9 mouse cellular contexts compared by ENCODE assay signal in the genomic region with DNA sequence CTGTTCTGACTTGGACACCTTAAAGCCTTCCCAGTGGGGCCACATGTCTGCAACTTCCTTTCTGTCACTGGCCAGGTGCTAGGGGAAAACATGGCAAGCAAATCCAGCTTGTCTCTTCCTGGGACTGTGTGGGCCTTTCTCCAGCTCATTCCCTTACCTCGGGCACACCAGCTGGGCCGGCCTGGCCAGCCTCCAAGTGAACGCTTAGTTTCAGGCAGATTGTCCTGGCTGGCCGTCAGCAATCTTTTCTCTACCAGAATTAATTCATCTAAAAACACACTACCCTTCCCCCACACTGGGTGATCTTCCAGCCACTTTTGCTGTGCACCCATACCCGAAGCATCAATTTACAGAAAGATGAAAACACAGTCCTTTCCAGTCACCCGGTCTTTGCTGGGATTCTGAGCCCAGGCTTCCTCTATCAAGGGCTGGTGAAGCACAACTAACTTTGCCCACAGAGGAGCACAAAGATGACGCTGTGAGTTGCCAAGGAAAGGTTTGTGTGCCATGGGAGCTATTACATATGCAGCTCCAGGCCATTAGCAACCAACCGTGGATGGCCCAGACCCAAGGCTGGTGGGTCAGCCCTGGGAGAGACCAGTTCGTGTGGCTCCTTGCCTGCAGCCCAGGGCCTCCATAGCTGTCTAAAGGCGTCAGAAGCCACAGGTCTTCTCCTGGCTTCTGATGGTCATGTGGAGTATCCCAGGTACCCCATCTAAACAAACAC.
DNase-seq lines count a peak whose midpoint lies in the region; ATAC-seq and TF ChIP-seq lines count a peak whose summit lies in the region.
"Had no signal": no experiment of that assay in that cellular context is flagged by ENCODE, and none has a peak within 500 bp of the region (broad histone marks: within the 10 kb centered on the region; RNA-seq: fewer than 3 reads in every experiment).

No protein-coding gene starts in this region.

- no peaks in the 10 kb centered on the region for H3K36me3 ChIP-seq in lung, embryonic 14.5 days (ENCODE audit: insufficient read depth)
- H3K36me3 ChIP-seq in limb, embryonic 14.5 days (ENCODE audit: control insufficient read depth, insufficient read depth, low read length): no peaks in the 10 kb centered on the region
- H3K36me3 ChIP-seq: G1E had no signal

- peak; percentile 79 for DNase-seq in lung, embryonic 14.5 days
- DNase-seq in lung, adult 2 months: no peak
- peak; percentile 97 for DNase-seq in brain, embryonic 14.5 days (ENCODE audit: low read depth)
- DNase-seq in frontal cortex, postnatal 10 days (ENCODE audit: low spot score in 2 of 2): peak; percentile 76 to 82
- peak; percentile 84 for DNase-seq in kidney, postnatal 10 days
- peak; percentile 42 for DNase-seq in limb, embryonic 14.5 days (ENCODE audit: low spot score)
- peak; percentile 82 for DNase-seq in right cerebral cortex, postnatal 25 days
- no peak for DNase-seq in spleen, adult 12 weeks (ENCODE audit: low spot score)

- H3K4me2 ChIP-seq in lung, embryonic 14.5 days: no peak overlapping the region
- no peak overlapping the region for H3K4me2 ChIP-seq in limb, embryonic 14.5 days (replicated peaks; ENCODE audit: low read depth, low read length, severe bottlenecking)

- no peak overlapping the region for H3K9ac ChIP-seq in lung, embryonic 14.5 days
- 0 out of 2 replicates have a peak overlapping the region, but pooled peaks have one; percentile 12 for H3K9ac ChIP-seq in limb, embryonic 14.5 days (ENCODE audit: low read depth, low read length, severe bottlenecking)

- WGBS in lung, embryonic 14.5 days: 44% methylated on average over 10 of the region's 10 CpGs
- 58% methylated on average over 10 of the region's 10 CpGs for WGBS in lung, adult 2 months
- 51% methylated on average over 10 of the region's 10 CpGs for WGBS in limb, embryonic 14.5 days

- H3K4me1 ChIP-seq in lung, embryonic 14.5 days (ENCODE audit: insufficient read depth): peaks cover 7% of the 10 kb centered on the region; the same call in 1 of the 2 replicates
- H3K4me1 ChIP-seq in lung, adult 2 months (ENCODE audit: control insufficient read depth, insufficient read depth, low read length): no peaks in the 10 kb centered on the region
- H3K4me1 ChIP-seq in limb, embryonic 14.5 days (ENCODE audit: control insufficient read depth, insufficient read depth, low read length): peaks cover 21% of the 10 kb centered on the region

- TF ChIP-seq POLR2A in lung, adult 2 months (IDR thresholded peaks at IDR 0.05; ENCODE audit: borderline replicate concordance, extremely low read depth, low read depth, low read length): no peak
- TF ChIP-seq POLR2A in brain, embryonic 14.5 days (IDR thresholded peaks at IDR 0.05; ENCODE audit: borderline replicate concordance, extremely low read depth, insufficient read depth, insufficient read length, poor library complexity, severe bottlenecking): no peak
- TF ChIP-seq POLR2A in limb, embryonic 14.5 days (IDR thresholded peaks at IDR 0.05; ENCODE audit: borderline replicate concordance, extremely low read depth, insufficient read depth, insufficient read length): no peak

- no peaks in the 10 kb centered on the region for H3K9me3 ChIP-seq in lung, embryonic 14.5 days (ENCODE audit: low read depth, low read length)
- H3K9me3 ChIP-seq in limb, embryonic 14.5 days (ENCODE audit: control insufficient read depth, low read length): no peaks in the 10 kb centered on the region
- H3K9me3 ChIP-seq: G1E had no signal

- ATAC-seq in lung, embryonic 14.5 days (ENCODE audit: insufficient read depth): peak; percentile 83
- ATAC-seq in limb, embryonic 14.5 days (ENCODE audit: low FRiP score, low read depth): peak; percentile 39; the same call in 1 of the 2 replicates

- no peak overlapping the region for H3K4me3 ChIP-seq in lung, embryonic 14.5 days (ENCODE audit: low read depth, low read length)
- H3K4me3 ChIP-seq in lung, adult 2 months (replicated peaks; ENCODE audit: extremely low read depth, low read depth, low read length): no peak overlapping the region
- no peak overlapping the region for H3K4me3 ChIP-seq in limb, embryonic 14.5 days (replicated peaks; ENCODE audit: low read length)

- no peak overlapping the region for H3K27ac ChIP-seq in lung, embryonic 14.5 days (ENCODE audit: low read depth)
- H3K27ac ChIP-seq in limb, embryonic 14.5 days (replicated peaks; ENCODE audit: low read depth, low read length): 0 out of 2 replicates have a peak overlapping the region, but pooled peaks have one; percentile 43

- TF ChIP-seq CTCF in lung, embryonic 14.5 days (IDR thresholded peaks at IDR 0.05; ENCODE audit: low read depth): no peak
- TF ChIP-seq CTCF in lung, adult 2 months (IDR thresholded peaks at IDR 0.05; ENCODE audit: insufficient read depth, low read length): no peak
- TF ChIP-seq CTCF in brain, embryonic 14.5 days (IDR thresholded peaks at IDR 0.05; ENCODE audit: borderline replicate concordance, extremely low read depth, insufficient read depth, insufficient read length): no peak

- H3K27me3 ChIP-seq in lung, embryonic 14.5 days (ENCODE audit: insufficient read depth, low read length): no peaks in the 10 kb centered on the region
- no peaks in the 10 kb centered on the region for H3K27me3 ChIP-seq in limb, embryonic 14.5 days (ENCODE audit: control insufficient read depth, insufficient read depth, low read length)

Comparison
In these comparisons a context has a peak if more than half of its experiments do, and no peak if none do; other contexts are left out.
1. DNase-seq: peak in lung, embryonic 14.5 days (single experiment), brain, embryonic 14.5 days (single experiment), frontal cortex, postnatal 10 days (2 of 2), kidney, postnatal 10 days (single experiment), limb, embryonic 14.5 days (single experiment) and right cerebral cortex, postnatal 25 days (single experiment); none in lung, adult 2 months (single experiment) and spleen, adult 12 weeks (single experiment).